Mouse (Mus musculus) C2C12 (cell line): ENCODE results near the gene Fate1. TPM values are rescaled to one million over a fixed set of nuclear protein-coding genes. Genes with fewer than 3 reads are reported as not detected.

ENCODE experiments used
- H3K27me3 ChIP-seq: one replicate; pipeline ENCODE4 v1.6.1; 2011; ENCODE audit not compliant: control insufficient read depth, insufficient read depth, insufficient read length
- H3K36me3 ChIP-seq: one replicate; pipeline ENCODE4 v1.6.1; 2011; ENCODE audit not compliant: control insufficient read depth, insufficient read depth
- H3K4me3 ChIP-seq: one replicate; pipeline ENCODE4 v1.5.1; 2011; ENCODE audit warnings: mild to moderate bottlenecking, control low read depth; ENCODE audit not compliant: poor library complexity, insufficient read depth, severe bottlenecking
- H3K79me2 ChIP-seq: one replicate; pipeline ENCODE4 v1.6.1; 2011; ENCODE audit not compliant: control insufficient read depth, insufficient read depth
- H3K79me3 ChIP-seq: one replicate; pipeline ENCODE4 v1.6.1; 2011; ENCODE audit warnings: low read depth, control low read depth
- H3ac ChIP-seq: one replicate; pipeline ENCODE3; 2011; ENCODE audit warnings: low read depth; ENCODE audit not compliant: control insufficient read depth, insufficient read length
- CEBPB ChIP-seq: IDR thresholded peaks from one replicate; pipeline ENCODE4 v1.6.1; 2011; ENCODE audit warnings: low read depth, mild to moderate bottlenecking, control low read depth, moderate library complexity
- CTCF ChIP-seq: IDR thresholded peaks from one replicate; pipeline ENCODE4 v1.5.1; 2011; ENCODE audit not compliant: control insufficient read depth, insufficient read depth, insufficient read length
- FOSL1 ChIP-seq: IDR thresholded peaks from one replicate; pipeline ENCODE4 v1.8.0; 2011; ENCODE audit warnings: mild to moderate bottlenecking, low read length; ENCODE audit not compliant: poor library complexity, insufficient read depth, severe bottlenecking
- MAX ChIP-seq: IDR thresholded peaks from one replicate; pipeline ENCODE4 v1.6.1; 2011; ENCODE audit warnings: mild to moderate bottlenecking, control low read depth
- MYOD1 ChIP-seq: IDR thresholded peaks from one replicate; pipeline ENCODE4 v1.6.1; 2011; ENCODE audit warnings: low read depth; ENCODE audit not compliant: control insufficient read depth, insufficient read length
- MYOG ChIP-seq: IDR thresholded peaks from one replicate; pipeline ENCODE4 v1.6.1; 2011; ENCODE audit not compliant: control insufficient read depth, insufficient read length; ENCODE audit errors: extremely low read depth
- USF1 ChIP-seq: IDR thresholded peaks from one replicate; pipeline ENCODE4 v1.6.1; 2011; ENCODE audit warnings: low read depth, mild to moderate bottlenecking, control low read depth, moderate library complexity
- long read RNA-seq, 2 experiments: library from polyadenylated mRNA; unstranded; transcript quantifications; one replicate each; pipeline ENCODE4 v2.0.0; 2019 to 2020
- polyA plus RNA-seq: library from polyadenylated mRNA; unstranded; fragments of >200 nt; fragmentation: generic; extraction: Trizol; gene quantifications from one replicate; pipeline ENCODE4 v1.2.1, GENCODE M21; 2012; ENCODE audit warnings: missing spikeins

The Fate1 gene
- polyA plus RNA-seq: not detected
- long read RNA-seq, experiment 1: 0 reads
- long read RNA-seq, experiment 2: 0 reads

DNA sequence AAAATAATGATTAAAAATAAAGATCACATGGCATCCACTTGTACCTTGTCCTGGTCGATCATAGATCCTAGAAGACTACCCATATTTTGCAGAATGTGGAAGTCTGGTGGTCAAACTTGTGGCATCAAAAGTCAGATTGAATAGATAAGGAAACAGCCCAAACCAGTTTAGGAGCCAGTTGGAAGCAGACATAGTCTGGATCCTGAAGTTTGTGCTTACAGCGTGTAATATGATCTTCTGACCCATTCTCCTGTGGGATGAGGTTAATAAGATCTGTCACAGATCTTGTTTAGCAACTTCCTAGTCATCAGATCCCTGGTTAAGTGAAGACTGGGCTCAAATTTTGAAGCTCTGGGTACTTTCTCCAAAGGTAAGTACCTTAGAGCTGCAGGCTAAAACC is at the start of gene Fate1:
Gene Fate1 (plus strand): TSS at position 301 of the 400 bp plus-strand sequence.
- Histone ChIP-seq H3K4me3 (no peak within 1 kb of the TSS), H3K27me3 (no peaks in the 10 kb centered on the region), H3K79me3 (no peaks in the 10 kb centered on the region), H3K79me2 (no peaks in the 10 kb centered on the region), H3K36me3 (no peaks in the 10 kb centered on the region), H3ac (no peak within 1 kb of the TSS)
- TF ChIP-seq MAX (no peak), CEBPB (no peak), MYOD1 (no peak), MYOG (no peak)

DNA sequence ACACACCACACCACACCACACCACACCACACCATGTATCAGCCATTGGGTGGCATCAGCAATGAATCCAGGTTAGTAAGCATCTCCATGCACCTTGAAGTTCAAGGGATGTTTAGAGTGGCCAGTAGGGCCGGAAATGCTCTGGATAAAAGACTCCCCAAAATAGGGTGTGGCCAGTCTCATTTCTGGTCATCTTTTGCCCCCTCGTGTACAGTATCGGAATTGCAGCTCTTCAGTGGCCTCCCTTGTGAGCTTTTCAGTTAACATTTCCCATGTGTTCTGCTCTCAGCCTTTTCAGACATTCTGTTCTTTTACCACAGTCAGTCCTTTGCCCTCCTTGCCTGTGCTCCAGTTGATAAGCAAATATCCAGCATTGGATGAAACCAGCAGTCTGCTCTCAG is 26.2 kb upstream of the Fate1 start:
- no peaks in the 10 kb centered on the region for H3K36me3 ChIP-seq
- H3K79me3 ChIP-seq: no peaks in the 10 kb centered on the region
- no peaks in the 10 kb centered on the region for H3K27me3 ChIP-seq
- peak; percentile 38 for TF ChIP-seq CTCF
- no peak for TF ChIP-seq USF1
- TF ChIP-seq CEBPB: no peak
- TF ChIP-seq MYOG: no peak
- TF ChIP-seq FOSL1: no peak
- no peak for TF ChIP-seq MYOD1
- H3K4me3 ChIP-seq: no peak overlapping the region
- no peak overlapping the region for H3ac ChIP-seq
- H3K79me2 ChIP-seq: no peaks in the 10 kb centered on the region

DNA sequence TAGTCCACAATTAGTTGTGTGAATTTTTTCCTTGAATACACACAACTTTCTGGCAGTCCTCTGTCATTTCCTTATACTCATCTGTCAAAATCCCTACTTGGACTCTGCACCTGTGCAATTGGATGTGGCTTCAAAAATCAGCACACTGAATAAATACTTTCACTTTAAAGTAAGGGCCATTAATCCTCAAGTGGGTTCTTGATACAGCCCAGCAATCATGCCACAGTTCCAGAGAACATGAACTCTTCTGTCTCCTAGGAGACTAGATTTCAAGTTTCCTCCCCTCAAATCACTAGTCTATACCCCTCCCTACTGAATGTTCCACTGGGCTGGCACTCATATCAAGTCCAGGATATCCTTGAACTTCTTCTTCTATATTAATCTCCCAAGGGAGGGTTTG is 14.4 kb upstream of the Fate1 start:
- TF ChIP-seq FOSL1 (no peak), USF1 (no peak), MYOG (no peak), MYOD1 (no peak), CTCF (no peak), MAX (no peak)
- Histone ChIP-seq H3K79me3 (no peaks in the 10 kb centered on the region), H3K36me3 (no peaks in the 10 kb centered on the region), H3ac (no peak overlapping the region), H3K79me2 (no peaks in the 10 kb centered on the region), H3K27me3 (peaks cover 9% of the 10 kb centered on the region), H3K4me3 (no peak overlapping the region)

DNA sequence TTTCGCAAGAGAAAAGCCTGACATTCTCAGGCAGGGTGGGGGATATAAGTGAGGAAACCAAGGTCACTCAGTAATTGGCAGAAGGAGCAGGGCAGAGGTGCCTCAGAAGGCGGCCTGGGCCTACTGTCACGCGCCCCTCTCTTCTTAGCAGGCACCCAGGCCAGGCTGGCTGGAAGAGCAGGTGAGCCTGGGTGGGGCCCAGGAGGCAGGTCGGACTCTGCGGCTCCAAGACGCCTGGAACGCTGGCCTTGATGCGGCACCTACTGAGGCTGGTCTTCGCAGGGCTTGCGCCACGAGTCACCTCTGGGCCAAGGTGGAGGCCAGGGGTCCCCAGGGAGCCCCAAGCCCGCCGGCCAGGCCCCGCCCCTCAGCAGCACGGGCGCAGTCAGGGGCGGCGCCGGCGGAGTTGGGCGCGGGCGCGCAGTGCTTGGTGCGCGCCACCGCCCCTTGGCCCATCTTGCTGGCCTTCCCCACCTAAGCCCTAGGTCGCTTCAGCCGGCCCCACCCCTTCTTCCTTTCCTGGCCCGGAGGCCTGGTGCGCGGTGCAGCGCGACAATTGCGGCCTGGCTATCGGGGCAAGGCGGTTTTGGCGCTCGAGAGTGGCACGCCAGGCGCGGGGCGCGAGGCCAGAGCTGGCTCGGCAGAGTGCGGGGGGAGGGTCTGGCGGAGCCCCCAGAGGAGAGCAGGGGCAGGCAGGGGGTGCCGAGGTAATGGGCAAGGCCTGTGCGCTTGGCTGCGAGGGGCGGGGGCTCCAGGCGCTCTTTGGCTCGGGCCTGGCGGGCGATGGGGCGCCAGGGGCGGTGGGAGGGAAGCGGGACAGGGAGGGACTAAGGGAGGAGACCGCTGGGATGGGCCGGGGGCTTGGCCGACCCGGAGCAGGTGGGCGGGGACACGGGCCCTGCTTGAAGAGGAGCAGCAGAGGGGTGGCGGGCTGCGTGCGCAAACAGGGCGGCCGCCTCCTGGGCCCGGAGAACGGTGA is 10.4 kb upstream of the Fate1 start, which contains the start of gene Prrg3:
Gene Prrg3 (plus strand): TSS at position 552 of the 979 bp plus-strand sequence.
- Histone ChIP-seq H3K27me3 (peaks cover 9% of the 10 kb centered on the region), H3K79me3 (no peaks in the 10 kb centered on the region), H3K4me3 (no peak within 1 kb of the TSS), H3K79me2 (no peaks in the 10 kb centered on the region), H3K36me3 (no peaks in the 10 kb centered on the region), H3ac (no peak within 1 kb of the TSS)
- TF ChIP-seq CTCF: no peak
- no peak for TF ChIP-seq USF1
- TF ChIP-seq MYOD1: no peak
- TF ChIP-seq MYOG: no peak
- TF ChIP-seq MAX: no peak
- TF ChIP-seq FOSL1: no peak
- TF ChIP-seq CEBPB: no peak

DNA sequence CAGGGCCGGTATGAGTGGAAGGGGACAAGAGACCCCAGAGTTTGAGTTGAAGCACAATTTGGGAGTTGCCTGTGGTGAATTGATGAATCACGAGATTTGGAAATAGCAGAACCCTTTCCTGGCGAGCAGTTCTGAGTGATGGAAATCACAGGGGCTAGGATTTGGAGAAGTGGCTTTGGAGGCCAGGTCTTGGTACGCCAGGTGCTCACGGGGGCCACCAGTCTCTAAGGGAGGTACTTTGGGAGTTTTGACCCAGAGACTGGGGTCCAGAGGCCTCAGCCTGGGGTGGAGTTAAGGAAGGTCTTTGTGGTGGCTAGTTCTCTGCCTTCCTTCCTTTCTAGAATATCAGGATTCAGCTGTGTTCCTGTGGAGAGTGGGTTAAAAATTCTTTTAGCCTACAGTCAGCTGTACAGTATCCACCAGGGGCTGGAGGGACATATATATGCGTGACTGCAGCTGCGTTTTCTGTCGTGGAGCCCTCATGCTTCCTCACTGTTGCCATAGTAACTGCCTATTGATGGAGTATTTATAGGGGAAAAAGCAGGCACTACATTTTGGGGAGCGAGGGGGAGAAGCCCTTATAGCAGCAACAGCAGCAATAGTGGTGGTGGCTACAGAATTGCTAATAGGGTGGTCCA is 9.4 kb upstream of the Fate1 start:
- Histone ChIP-seq H3ac (no peak overlapping the region), H3K4me3 (no peak overlapping the region), H3K27me3 (peaks cover 9% of the 10 kb centered on the region), H3K36me3 (no peaks in the 10 kb centered on the region), H3K79me2 (no peaks in the 10 kb centered on the region), H3K79me3 (no peaks in the 10 kb centered on the region)
- TF ChIP-seq MYOG (no peak), USF1 (no peak), MAX (no peak), CEBPB (no peak), MYOD1 (no peak), CTCF (no peak), FOSL1 (no peak)

DNA sequence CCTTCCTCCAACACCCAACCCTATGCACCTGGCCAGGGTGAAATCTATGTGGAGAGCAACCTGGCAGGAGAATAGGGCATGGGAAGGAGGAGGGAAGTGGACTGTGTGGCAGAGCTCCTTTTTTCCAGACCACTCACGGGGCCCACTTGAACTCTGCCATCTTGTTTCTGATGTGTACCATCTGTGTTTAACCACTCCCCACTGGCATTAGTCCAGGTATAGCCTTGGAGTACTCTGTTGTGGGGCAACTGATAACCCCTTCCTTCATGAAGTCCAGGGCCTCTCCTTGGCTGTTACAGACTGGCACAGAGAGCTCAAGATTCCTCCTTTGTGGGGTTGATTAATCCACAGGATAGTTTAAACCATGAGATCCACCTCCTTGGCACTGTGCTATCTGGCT is 4.6 kb upstream of the Fate1 start:
- Histone ChIP-seq H3K36me3 (no peaks in the 10 kb centered on the region), H3K79me2 (no peaks in the 10 kb centered on the region), H3K79me3 (no peaks in the 10 kb centered on the region), H3K27me3 (no peaks in the 10 kb centered on the region), H3K4me3 (no peak overlapping the region), H3ac (no peak overlapping the region)
- TF ChIP-seq USF1 (no peak), MYOG (no peak), MAX (no peak), CTCF (no peak), MYOD1 (no peak), CEBPB (no peak)
